10 mouse cellular contexts compared by ENCODE assay signal in the genomic region with DNA sequence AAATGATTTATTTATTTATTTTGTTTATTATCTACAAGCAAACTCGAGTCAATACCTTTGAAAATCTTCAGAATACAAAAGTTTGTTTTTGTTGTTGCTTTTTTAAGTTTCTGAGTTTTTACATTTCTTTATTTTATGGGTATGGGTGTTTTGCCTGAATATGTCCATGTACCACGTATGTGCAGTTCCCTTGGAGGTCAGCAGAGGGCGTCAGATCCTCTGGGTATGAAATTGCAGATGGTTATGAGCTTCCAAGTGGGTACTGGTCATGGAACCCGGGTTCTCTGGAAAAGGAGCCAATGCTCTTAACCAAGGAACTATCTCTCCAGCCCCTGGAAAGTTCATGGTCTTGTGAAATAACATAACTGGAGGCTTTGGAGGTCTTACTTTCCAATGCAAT. TPM values are rescaled to one million over a fixed set of nuclear protein-coding genes. Genes with fewer than 3 reads are reported as not detected.
A peak's percentile ranks its signal among the peaks of the same experiment; 100 is the strongest.
DNase-seq lines count a peak whose midpoint lies in the region; ATAC-seq and TF ChIP-seq lines count a peak whose summit lies in the region.
"Had no signal": no experiment of that assay in that cellular context is flagged by ENCODE, and none has a peak within 500 bp of the region (broad histone marks: within the 10 kb centered on the region; RNA-seq: fewer than 3 reads in every experiment).

No protein-coding gene starts in this region.

- no peaks in the 10 kb centered on the region for H3K27me3 ChIP-seq in kidney, postnatal 0 days (ENCODE audit: insufficient read depth, low read length)
- H3K27me3 ChIP-seq in MEL (ENCODE audit: control insufficient read depth in 1 of 2, insufficient read depth in 2 of 2, low read length in 2 of 2) = no peaks in the 10 kb centered on the region
- no peaks in the 10 kb centered on the region for H3K27me3 ChIP-seq in stomach, postnatal 0 days (ENCODE audit: control insufficient read depth, insufficient read depth, low read length)
- H3K27me3 ChIP-seq: liver, embryonic 15.5 days had no signal

- H3K4me2 ChIP-seq in kidney, postnatal 0 days (ENCODE audit: low read length) = no peak overlapping the region
- no peak overlapping the region for H3K4me2 ChIP-seq in stomach, postnatal 0 days (replicated peaks; ENCODE audit: low read depth)
- H3K4me2 ChIP-seq: liver, embryonic 15.5 days had no signal

- ATAC-seq in kidney, postnatal 0 days (replicated peaks; ENCODE audit: low FRiP score, low read depth) = no peak
- no peak for ATAC-seq in stomach, postnatal 0 days (ENCODE audit: low FRiP score, low TSS enrichment)
- no peak for ATAC-seq in frontal cortex, adult (ENCODE audit: low TSS enrichment)
- ATAC-seq in megakaryocyte, adult 5-6 weeks (ENCODE audit: poor library complexity, severe bottlenecking) = no peak

- peak; percentile 99 for TF ChIP-seq RAD21 in MEL (IDR thresholded peaks at IDR 0.05; ENCODE audit: low read depth, low read length)

- TF ChIP-seq POLR2A in MEL (IDR thresholded peaks at IDR 0.05; ENCODE audit: control insufficient read depth in 1 of 2, insufficient read depth in 1 of 2, low read depth in 1 of 2, low read length in 2 of 2, poor library complexity in 1 of 2) = no peak
- no peak for TF ChIP-seq POLR2A in brain, embryonic 14.5 days (IDR thresholded peaks at IDR 0.05; ENCODE audit: borderline replicate concordance, extremely low read depth, insufficient read depth, insufficient read length, poor library complexity, severe bottlenecking)

- no peaks in the 10 kb centered on the region for H3K79me2 ChIP-seq in MEL (ENCODE audit: control insufficient read depth, insufficient read depth, low read length, poor library complexity)

- no peaks in the 10 kb centered on the region for H3K36me3 ChIP-seq in kidney, postnatal 0 days (ENCODE audit: insufficient read depth, low read length)
- peaks cover 0 to 3% of the 10 kb centered on the region in 2 experiments; a peak in 1 of 4 replicates for H3K36me3 ChIP-seq in MEL (ENCODE audit: control insufficient read depth in 1 of 2, insufficient read depth in 2 of 2, low read length in 2 of 2)
- H3K36me3 ChIP-seq in stomach, postnatal 0 days (ENCODE audit: control insufficient read depth, insufficient read depth, low read length) = no peaks in the 10 kb centered on the region
- H3K36me3 ChIP-seq: liver, embryonic 15.5 days had no signal

- no peak overlapping the region for H3K9ac ChIP-seq in kidney, postnatal 0 days (ENCODE audit: low read depth, low read length)
- no peak overlapping the region for H3K9ac ChIP-seq in MEL (ENCODE audit: control insufficient read depth, low read depth, low read length, poor library complexity, severe bottlenecking)
- H3K9ac ChIP-seq in stomach, postnatal 0 days (ENCODE audit: low read length) = no peak overlapping the region
- H3K9ac ChIP-seq: liver, embryonic 15.5 days had no signal

- no peak overlapping the region for H3K4me3 ChIP-seq in kidney, postnatal 0 days (replicated peaks; ENCODE audit: low read depth, low read length)
- no peak overlapping the region for H3K4me3 ChIP-seq in MEL (ENCODE audit: control insufficient read depth in 1 of 2, insufficient read depth in 1 of 2, low read depth in 2 of 2, low read length in 2 of 2)
- no peak overlapping the region for H3K4me3 ChIP-seq in stomach, postnatal 0 days (ENCODE audit: low read depth, low read length)
- H3K4me3 ChIP-seq: liver, embryonic 15.5 days had no signal

- H3K9me3 ChIP-seq in kidney, postnatal 0 days (replicated peaks; ENCODE audit: low read length) = no peaks in the 10 kb centered on the region
- no peaks in the 10 kb centered on the region for H3K9me3 ChIP-seq in MEL (replicated peaks; ENCODE audit: insufficient read depth, low read length)
- no peaks in the 10 kb centered on the region for H3K9me3 ChIP-seq in stomach, postnatal 0 days (ENCODE audit: control insufficient read depth, low read length)
- H3K9me3 ChIP-seq: liver, embryonic 15.5 days had no signal

- no peaks in the 10 kb centered on the region for H3K4me1 ChIP-seq in kidney, postnatal 0 days (replicated peaks; ENCODE audit: insufficient read depth, low read length)
- H3K4me1 ChIP-seq in MEL (ENCODE audit: control insufficient read depth in 1 of 2, insufficient read depth in 2 of 2, low read length in 2 of 2) = peaks cover 0 to 2% of the 10 kb centered on the region in 2 experiments; a peak in 2 of 4 replicates
- H3K4me1 ChIP-seq in stomach, postnatal 0 days (replicated peaks; ENCODE audit: control insufficient read depth, insufficient read depth) = no peaks in the 10 kb centered on the region
- H3K4me1 ChIP-seq: liver, embryonic 15.5 days had no signal

- DNase-seq in kidney, postnatal 0 days (ENCODE audit: low spot score) = no peak
- DNase-seq in kidney, postnatal 14 days = no peak
- peak; percentile 87 for DNase-seq in MEL (ENCODE audit: low read depth, low spot score)
- DNase-seq in brain, embryonic 14.5 days (ENCODE audit: low read depth) = no peak
- DNase-seq in stomach, postnatal 0 days (ENCODE audit: low spot score) = no peak

- H3K27ac ChIP-seq in kidney, postnatal 0 days = no peak overlapping the region
- H3K27ac ChIP-seq in MEL (ENCODE audit: control insufficient read depth, low read depth, low read length) = no peak overlapping the region
- no peak overlapping the region for H3K27ac ChIP-seq in stomach, postnatal 0 days (replicated peaks)
- H3K27ac ChIP-seq: liver, embryonic 15.5 days had no signal

- TF ChIP-seq EP300 in MEL (IDR thresholded peaks at IDR 0.05; ENCODE audit: low read depth in 1 of 2, low read length in 2 of 2) = no peak
- TF ChIP-seq EP300 in stomach, postnatal 0 days (optimal IDR thresholded peaks at IDR 0.05) = no peak

- peak; percentile 46; the same call in 1 of the 2 replicates for TF ChIP-seq CTCF in kidney, postnatal 0 days (IDR thresholded peaks at IDR 0.05; ENCODE audit: low read depth)
- peak; percentile 87 to 99 (median 87) for TF ChIP-seq CTCF in MEL (IDR thresholded peaks at IDR 0.05 in 2 of 3, conservative IDR thresholded peaks at IDR 0.05 in 1 of 3; ENCODE audit: control insufficient read depth in 1 of 3, insufficient read depth in 1 of 3, low read depth in 2 of 3, low read length in 3 of 3, poor library complexity in 1 of 3, severe bottlenecking in 1 of 3)
- peak; percentile 49; the same call in 1 of the 2 replicates for TF ChIP-seq CTCF in brain, embryonic 14.5 days (IDR thresholded peaks at IDR 0.05; ENCODE audit: borderline replicate concordance, extremely low read depth, insufficient read depth, insufficient read length)
- peak; percentile 61 for TF ChIP-seq CTCF in stomach, postnatal 0 days (IDR thresholded peaks at IDR 0.05; ENCODE audit: low read depth)

- 63% methylated on average over 4 of the region's 4 CpGs for WGBS in kidney, postnatal 0 days
- WGBS in stomach, postnatal 0 days = 61% methylated on average over 4 of the region's 4 CpGs

TF ChIP-seq in MEL, 35 proteins besides CTCF, POLR2A, EP300 and RAD21 (continues in another document):
- TF ChIP-seq CHD1 (IDR thresholded peaks at IDR 0.05; ENCODE audit: low read depth, low read length) = no peak
- TF ChIP-seq JUND (IDR thresholded peaks at IDR 0.05; ENCODE audit: low read depth, low read length) = 0 out of 2 replicates have a peak, but pooled peaks have one; percentile 16
- TF ChIP-seq SIN3A (IDR thresholded peaks at IDR 0.05; ENCODE audit: low read length) = 0 out of 2 replicates have a peak, but pooled peaks have one; percentile 42
- TF ChIP-seq MAZ (IDR thresholded peaks at IDR 0.05; ENCODE audit: low read depth, low read length) = no peak
- no peak for TF ChIP-seq CHD2 (IDR thresholded peaks at IDR 0.05; ENCODE audit: low read length)
- no peak for TF ChIP-seq POLR2AphosphoS5 (IDR thresholded peaks at IDR 0.05; ENCODE audit: borderline replicate concordance, low read depth, low read length)
- TF ChIP-seq ZMIZ1 (IDR thresholded peaks at IDR 0.05; ENCODE audit: low read depth, low read length) = no peak
- TF ChIP-seq TAL1 (IDR thresholded peaks at IDR 0.05; ENCODE audit: low read length) = no peak
- no peak for TF ChIP-seq USF1 (IDR thresholded peaks at IDR 0.05; ENCODE audit: low read depth, low read length)
- TF ChIP-seq MAFK (IDR thresholded peaks at IDR 0.05; ENCODE audit: borderline replicate concordance, low read depth, low read length) = no peak
- TF ChIP-seq NELFE (IDR thresholded peaks at IDR 0.05; ENCODE audit: low read depth, low read length) = no peak
- TF ChIP-seq HCFC1 (IDR thresholded peaks at IDR 0.05; ENCODE audit: low read depth, low read length) = no peak
- no peak for TF ChIP-seq E2F4 (IDR thresholded peaks at IDR 0.05; ENCODE audit: borderline replicate concordance, low read depth, low read length)
- TF ChIP-seq POLR2AphosphoS2 (IDR thresholded peaks at IDR 0.05; ENCODE audit: low read length) = no peak
- TF ChIP-seq MYB (IDR thresholded peaks at IDR 0.05; ENCODE audit: low read depth, low read length) = no peak
- no peak for TF ChIP-seq ZKSCAN1 (IDR thresholded peaks at IDR 0.05; ENCODE audit: low read depth, low read length)
- TF ChIP-seq MXI1 (IDR thresholded peaks at IDR 0.05; ENCODE audit: low read depth, low read length) = no peak
- no peak for TF ChIP-seq TBP (IDR thresholded peaks at IDR 0.05; ENCODE audit: low read depth, low read length)
- peak; percentile 98 for TF ChIP-seq ZC3H11A (IDR thresholded peaks at IDR 0.05; ENCODE audit: low read depth, low read length)
- TF ChIP-seq ETS1 (IDR thresholded peaks at IDR 0.05; ENCODE audit: low read depth, low read length) = no peak
- no peak for TF ChIP-seq MYC (IDR thresholded peaks at IDR 0.05; ENCODE audit: low read depth, low read length)

RNA-seq across cellular contexts. Expression of gene Meikin, which starts 13.8 kb away (rescaled TPM):
- not detected in 2 replicates for polyA plus RNA-seq in kidney, postnatal 0 days (2015; fragmentation: Nextera tagmentation; extraction: Ambion mirVana)
- not detected in 2 replicates for total RNA-seq in MEL (2012; rRNA removed)
- not detected for polyA plus RNA-seq in MEL (2012; ENCODE audit: insufficient read depth in 1 of 2, insufficient read length in 2 of 2, low read depth in 1 of 2, low replicate concordance in 2 of 2, missing spikeins in 1 of 2)
- not detected in 2 replicates for polyA plus RNA-seq in brain, embryonic 14.5 days (2012; rRNA removed)
- polyA plus RNA-seq in stomach, postnatal 0 days (2015; fragmentation: Nextera tagmentation; extraction: Ambion mirVana) = 0.06 TPM in 1 of 2 replicates, not detected in the other
- total RNA-seq in megakaryocyte, adult 5-6 weeks (2015) = not detected in 2 replicates
- not detected in 2 replicates for total RNA-seq in megakaryocyte, adult 5-6 weeks (2017)
- total RNA-seq: heart, postnatal 14 days had no signal
- polyA plus RNA-seq: embryonic facial prominence, embryonic 14.5 days; liver, embryonic 15.5 days had no signal

RNA-seq across cellular contexts. Expression of gene Acsl6, which starts 53.1 kb away (rescaled TPM):
- polyA plus RNA-seq in kidney, postnatal 0 days (2015; fragmentation: Nextera tagmentation; extraction: Ambion mirVana) = 0.64 and 0.75 TPM in 2 replicates
- 3.2 and 7.9 TPM in 2 replicates for total RNA-seq in MEL (2012; rRNA removed)
- polyA plus RNA-seq in MEL (2012; ENCODE audit: insufficient read depth in 1 of 2, insufficient read length in 2 of 2, low read depth in 1 of 2, low replicate concordance in 2 of 2, missing spikeins in 1 of 2) = 1 to 10 TPM in 1 of 2 experiments, not detected in 1; 2.8 TPM
- polyA plus RNA-seq in brain, embryonic 14.5 days (2012; rRNA removed) = 46.4 and 50.9 TPM in 2 replicates
- polyA plus RNA-seq in stomach, postnatal 0 days (2015; fragmentation: Nextera tagmentation; extraction: Ambion mirVana) = 1.1 and 1.3 TPM in 2 replicates
- total RNA-seq in megakaryocyte, adult 5-6 weeks (2015) = 0.31 and 1.3 TPM in 2 replicates
- 0.73 TPM in 1 of 2 replicates, not detected in the other for total RNA-seq in megakaryocyte, adult 5-6 weeks (2017)

Comparison
In these comparisons a context has a peak if more than half of its experiments do, and no peak if none do; other contexts are left out.
1. RNA of gene Acsl6, which starts 53.1 kb away (polyA plus RNA-seq): 46.4 to 50.9 TPM in brain, embryonic 14.5 days; 2.8 TPM in MEL, 1.1 to 1.3 TPM in stomach, postnatal 0 days and 0.64 to 0.75 TPM in kidney, postnatal 0 days; every median in the first group is over 10 times any median in the second.
2. Peak in every context shown above with its lines, with median percentiles within 50 percentile points of each other: CTCF ChIP-seq.